Mouse (Mus musculus) hindbrain, embryonic 11.5 days (tissue): Measurements from ENCODE around the gene Adra1b. TPM values are rescaled to one million over a fixed set of nuclear protein-coding genes. Genes with fewer than 3 reads are reported as not detected.

Source experiments
- ATAC-seq: fragments of 200-750 bp; cut with Nextera tagmentation; 2 replicates; pipeline ENCODE4 v1.8.0; 2017; ENCODE audit warnings: mild to moderate bottlenecking, moderate TSS enrichment, moderate library complexity; ENCODE audit not compliant: low FRiP score
- DNase-seq: peaks from one replicate; pipeline ENCODE4 v3.0.0-alpha.2; 2015; ENCODE audit warnings: low spot score
- H3K27ac ChIP-seq: fragments of 300-500 bp; sonication (generic); 2 replicates; pipeline ENCODE4 v1.5.1; 2014; ENCODE audit warnings: mild to moderate bottlenecking, low read depth, low read length
- H3K27me3 ChIP-seq: fragments of 300-500 bp; sonication (generic); 2 replicates; pipeline ENCODE4 v1.6.1; 2014; ENCODE audit warnings: mild to moderate bottlenecking, low read length, moderate library complexity, mixed read lengths; ENCODE audit not compliant: control insufficient read depth, insufficient read depth
- H3K36me3 ChIP-seq: fragments of 300-500 bp; sonication (generic); 2 replicates; pipeline ENCODE4 v1.6.1; 2014; ENCODE audit warnings: mild to moderate bottlenecking, low read length, moderate library complexity, mixed read lengths; ENCODE audit not compliant: control insufficient read depth, insufficient read depth
- H3K4me1 ChIP-seq: fragments of 300-500 bp; sonication (generic); replicated peaks from 2 replicates; pipeline ENCODE4 v1.6.1; 2014; ENCODE audit warnings: low read length, mixed read lengths; ENCODE audit not compliant: control insufficient read depth, insufficient read depth
- H3K4me2 ChIP-seq: fragments of 300-500 bp; sonication (generic); replicated peaks from 2 replicates; pipeline ENCODE4 v1.6.1; 2014; ENCODE audit warnings: mild to moderate bottlenecking, low read depth, low read length
- H3K4me3 ChIP-seq: fragments of 300-500 bp; sonication (generic); 2 replicates; pipeline ENCODE4 v1.5.1; 2014; ENCODE audit warnings: low read depth, low read length
- H3K9ac ChIP-seq: fragments of 300-500 bp; sonication (generic); 2 replicates; pipeline ENCODE4 v1.6.1; 2014; ENCODE audit warnings: low read depth, low read length
- H3K9me3 ChIP-seq: fragments of 300-500 bp; sonication (generic); 2 replicates; pipeline ENCODE4 v1.6.1; 2016; ENCODE audit warnings: low read length; ENCODE audit not compliant: control insufficient read depth
- WGBS: fragments of 180-500 bp; shearing (Covaris S2); extraction: QIAGEN DNeasy Blood & Tissue Kit; methylation state at CpG from one replicate; pipeline ENCODE4 v1.1.7; 2014; 5-methylcytosine and 5-hydroxymethylcytosine counted together
- polyA plus RNA-seq: library from polyadenylated mRNA; unstranded; fragments of >200 nt; fragmentation: Nextera tagmentation; extraction: Ambion mirVana; gene quantifications from 2 replicates; pipeline ENCODE4 v1.2.1, GENCODE M21; 2014

Gene Adra1b
- polyA plus RNA-seq, 1 experiment from 2014 or later, result 0.49 TPM

- no peak overlapping the region for H3K4me3 ChIP-seq
- H3K36me3 ChIP-seq, result no peaks in the 10 kb centered on the region
- H3K9me3 ChIP-seq, result no peaks in the 10 kb centered on the region
- H3K9ac ChIP-seq, result no peak overlapping the region
- no peak overlapping the region for H3K4me2 ChIP-seq
- H3K4me1 ChIP-seq, result no peaks in the 10 kb centered on the region
- H3K27ac ChIP-seq, result no peak overlapping the region
- no peaks in the 10 kb centered on the region for H3K27me3 ChIP-seq
- WGBS, result 75% methylated on average over 9 of the region's 9 CpGs
- ATAC-seq, result no peak
- DNase-seq, result no peak
These were observed 83.6 kb downstream of the Adra1b start for GRCm38 (mm10) chr11:43817368-43817923.

DNA sequence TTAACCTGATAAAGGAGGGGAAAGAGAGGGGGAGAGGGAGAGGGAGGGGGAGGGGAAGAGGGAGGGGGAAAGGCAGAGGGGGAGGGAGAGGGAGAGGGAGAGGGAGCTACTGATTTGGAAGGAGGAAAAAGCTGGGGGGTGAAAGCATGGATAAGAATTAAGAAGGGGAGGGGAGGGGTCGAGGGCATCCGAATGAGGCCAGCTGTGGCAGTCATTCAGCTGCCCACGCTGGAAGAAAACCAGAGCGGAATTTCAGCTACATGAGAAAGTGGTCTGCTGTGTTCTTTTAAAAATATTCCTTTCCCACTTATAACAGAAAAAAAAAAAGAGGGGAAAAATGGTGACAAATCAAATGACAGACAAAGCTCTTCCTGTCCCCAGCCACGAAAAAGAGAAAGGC lies 88.5 kb downstream of the Adra1b start:
- DNase-seq, result no peak
- Histone ChIP-seq H3K4me2 (no peak overlapping the region), H3K9ac (no peak overlapping the region), H3K4me3 (no peak overlapping the region), H3K27me3 (no peaks in the 10 kb centered on the region), H3K36me3 (no peaks in the 10 kb centered on the region), H3K4me1 (no peaks in the 10 kb centered on the region), H3K27ac (no peak overlapping the region), H3K9me3 (no peaks in the 10 kb centered on the region)
- no peak for ATAC-seq
- 77% methylated on average over 5 of the region's 5 CpGs for WGBS

DNA sequence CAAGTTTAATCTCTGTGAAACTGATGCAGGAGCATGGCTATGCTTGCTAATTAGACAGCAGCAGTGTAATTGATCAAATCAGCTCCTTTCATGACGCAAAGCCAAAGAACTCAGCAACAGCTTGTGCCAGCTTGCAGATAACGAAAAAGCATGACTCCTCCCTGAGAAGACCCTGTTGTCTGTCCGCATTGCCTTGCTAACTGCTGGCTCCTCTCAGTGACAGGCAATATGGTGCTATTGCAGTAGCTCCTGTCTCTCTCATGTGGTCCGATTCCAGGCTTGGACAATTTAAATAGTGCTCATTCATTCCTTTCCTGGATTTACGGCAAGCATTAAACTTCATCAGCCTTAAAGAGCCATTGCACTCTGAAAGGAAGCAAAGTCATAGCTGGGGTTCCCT lies 93.3 kb downstream of the Adra1b start:
- ATAC-seq, result no peak
- WGBS, result 85% methylated on average over 5 of the region's 5 CpGs
- no peak for DNase-seq
- no peak overlapping the region for H3K4me2 ChIP-seq
- H3K4me3 ChIP-seq, result no peak overlapping the region
- no peaks in the 10 kb centered on the region for H3K36me3 ChIP-seq
- H3K4me1 ChIP-seq, result no peaks in the 10 kb centered on the region
- no peaks in the 10 kb centered on the region for H3K9me3 ChIP-seq
- no peaks in the 10 kb centered on the region for H3K27me3 ChIP-seq
- no peak overlapping the region for H3K9ac ChIP-seq
- H3K27ac ChIP-seq, result no peak overlapping the region

DNA sequence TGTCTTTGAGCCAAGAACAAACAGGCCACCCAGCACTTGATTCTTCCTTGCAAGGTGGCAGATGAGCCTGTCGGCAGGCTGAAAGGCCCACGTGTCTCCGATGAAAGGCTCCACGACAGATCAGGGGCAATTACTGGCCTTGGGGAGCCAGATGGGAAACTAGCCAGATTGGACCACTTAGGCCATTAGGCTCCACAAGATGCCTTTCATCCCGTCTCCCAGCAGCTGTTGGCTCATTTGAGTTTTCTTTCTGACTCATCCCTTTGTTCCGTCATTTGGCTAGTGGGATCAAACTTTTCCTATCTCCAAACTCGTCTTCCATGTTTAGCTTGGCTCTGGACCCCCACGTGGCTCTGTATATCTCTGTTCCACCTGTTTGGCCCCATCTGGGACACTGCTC lies 105.0 kb downstream of the Adra1b start:
- H3K36me3 ChIP-seq, result no peaks in the 10 kb centered on the region
- no peaks in the 10 kb centered on the region for H3K4me1 ChIP-seq
- no peaks in the 10 kb centered on the region for H3K27me3 ChIP-seq
- 70% methylated on average over 8 of the region's 8 CpGs for WGBS
- H3K9me3 ChIP-seq, result no peaks in the 10 kb centered on the region
- no peak overlapping the region for H3K4me3 ChIP-seq
- H3K9ac ChIP-seq, result no peak overlapping the region
- H3K27ac ChIP-seq, result no peak overlapping the region
- no peak overlapping the region for H3K4me2 ChIP-seq
- ATAC-seq (no peak), DNase-seq (no peak)

GRCm38 (mm10) chr11:43790446-43790845 lies 110.6 kb downstream of the Adra1b start:
- no peak overlapping the region for H3K27ac ChIP-seq
- 89% methylated on average over 6 of the region's 6 CpGs for WGBS
- no peak overlapping the region for H3K4me2 ChIP-seq
- DNase-seq, result no peak
- H3K27me3 ChIP-seq, result no peaks in the 10 kb centered on the region
- ATAC-seq, result no peak
- no peaks in the 10 kb centered on the region for H3K36me3 ChIP-seq
- H3K4me1 ChIP-seq, result no peaks in the 10 kb centered on the region
- no peak overlapping the region for H3K4me3 ChIP-seq
- H3K9ac ChIP-seq, result no peak overlapping the region
- no peaks in the 10 kb centered on the region for H3K9me3 ChIP-seq

DNA sequence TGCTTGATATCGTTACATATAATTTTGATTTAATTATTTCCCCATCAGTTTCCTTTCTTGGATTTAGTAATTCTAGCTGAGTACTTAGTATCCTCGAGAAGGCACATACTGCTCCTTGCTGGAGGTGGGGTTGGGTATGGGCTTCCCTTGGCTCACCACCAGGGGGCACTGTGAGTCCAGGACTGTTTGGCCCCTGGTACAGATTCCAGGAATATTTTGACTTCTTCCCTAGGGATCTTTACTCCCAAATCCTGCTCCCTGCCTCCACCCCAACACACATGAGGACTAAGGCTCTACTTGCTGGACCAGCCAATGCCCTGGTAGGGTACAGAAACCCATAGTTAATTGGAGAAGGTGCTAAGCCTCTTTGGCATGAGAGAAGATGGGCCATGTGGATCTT lies 117.2 kb downstream of the Adra1b start:
- ATAC-seq (peak; percentile 40; the same call in 1 of the 2 replicates), DNase-seq (peak; percentile 80)
- H3K4me3 ChIP-seq, result no peak overlapping the region
- no peaks in the 10 kb centered on the region for H3K4me1 ChIP-seq
- H3K36me3 ChIP-seq, result no peaks in the 10 kb centered on the region
- no peak overlapping the region for H3K9ac ChIP-seq
- no peaks in the 10 kb centered on the region for H3K9me3 ChIP-seq
- H3K4me2 ChIP-seq, result no peak overlapping the region
- no peaks in the 10 kb centered on the region for H3K27me3 ChIP-seq
- no peak overlapping the region for H3K27ac ChIP-seq
- WGBS, result 24% methylated on average over 2 of the region's 2 CpGs

DNA sequence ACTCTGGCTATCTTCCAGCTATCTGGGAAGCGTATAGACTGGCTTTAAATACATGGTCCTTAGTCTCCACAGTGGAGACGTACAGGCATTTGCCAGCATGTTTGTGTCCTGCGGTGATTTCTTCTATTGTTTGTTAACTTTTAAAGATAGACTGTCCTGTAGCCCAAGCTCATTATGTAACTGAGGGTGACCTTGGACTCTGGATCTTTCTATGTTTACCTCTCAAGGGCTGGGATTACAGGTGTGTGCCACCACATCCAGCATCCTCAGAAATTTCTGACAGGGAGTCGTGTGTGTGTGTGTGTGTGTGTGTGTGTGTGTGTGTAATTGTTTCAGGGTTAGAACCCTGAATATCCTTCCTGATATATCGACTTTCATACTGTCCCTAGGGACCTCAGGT lies 117.9 kb downstream of the Adra1b start:
- H3K4me1 ChIP-seq, result no peaks in the 10 kb centered on the region
- 82% methylated on average over 5 of the region's 5 CpGs for WGBS
- DNase-seq (no peak), ATAC-seq (no peak)
- no peak overlapping the region for H3K9ac ChIP-seq
- H3K27ac ChIP-seq, result no peak overlapping the region
- H3K36me3 ChIP-seq, result no peaks in the 10 kb centered on the region
- no peaks in the 10 kb centered on the region for H3K9me3 ChIP-seq
- no peak overlapping the region for H3K4me3 ChIP-seq
- no peak overlapping the region for H3K4me2 ChIP-seq
- H3K27me3 ChIP-seq, result no peaks in the 10 kb centered on the region

- DNase-seq (no peak), ATAC-seq (no peak)
- H3K27ac ChIP-seq, result no peak overlapping the region
- no peaks in the 10 kb centered on the region for H3K36me3 ChIP-seq
- H3K4me3 ChIP-seq, result no peak overlapping the region
- 86% methylated on average over 5 of the region's 5 CpGs for WGBS
- 0 out of 2 replicates have a peak, but pooled peaks cover 4% of the 10 kb centered on the region for H3K4me1 ChIP-seq
- H3K9ac ChIP-seq, result no peak overlapping the region
- H3K9me3 ChIP-seq, result no peaks in the 10 kb centered on the region
- peaks cover 7% of the 10 kb centered on the region for H3K27me3 ChIP-seq
- H3K4me2 ChIP-seq, result no peak overlapping the region
These were observed 121.5 kb downstream of the Adra1b start for GRCm38 (mm10) chr11:43779551-43779950.

- H3K4me1 ChIP-seq, result 0 out of 2 replicates have a peak, but pooled peaks cover 4% of the 10 kb centered on the region
- H3K4me3 ChIP-seq, result peak overlapping the region; percentile 34
- ATAC-seq (peak; percentile 61), DNase-seq (no peak)
- H3K4me2 ChIP-seq, result peak overlapping the region; percentile 77
- 15% methylated on average over 8 of the region's 8 CpGs for WGBS
- H3K27me3 ChIP-seq, result peaks cover 8% of the 10 kb centered on the region
- H3K27ac ChIP-seq, result no peak overlapping the region
- H3K9ac ChIP-seq, result peak overlapping the region; percentile 45
- no peaks in the 10 kb centered on the region for H3K9me3 ChIP-seq
- no peaks in the 10 kb centered on the region for H3K36me3 ChIP-seq
These were observed 124.7 kb downstream of the Adra1b start for GRCm38 (mm10) chr11:43776324-43776694.
